Mouse (Mus musculus): ENCODE results near the gene Vav3. TPM values are rescaled to one million over a fixed set of nuclear protein-coding genes. Genes with fewer than 3 reads are reported as not detected.

Vav3 gene
- total and polyA plus RNA-seq, 3 experiments, result 0.08 TPM; not detected in 2

- no peak for TF ChIP-seq NELFE (IDR thresholded peaks at IDR 0.05; ENCODE audit: low read depth, low read length)
- TF ChIP-seq IRF4 (IDR thresholded peaks at IDR 0.05; ENCODE audit: low read depth, low read length), result no peak
- no peak for TF ChIP-seq ELF1 (IDR thresholded peaks at IDR 0.05; ENCODE audit: low read depth, low read length)
- no peak for TF ChIP-seq KAT2A (IDR thresholded peaks at IDR 0.05; ENCODE audit: insufficient replicate concordance, low read length)
- no peak for TF ChIP-seq EP300 (IDR thresholded peaks at IDR 0.05; ENCODE audit: low read length)
- TF ChIP-seq UBTF (IDR thresholded peaks at IDR 0.05; ENCODE audit: low read depth, low read length), result no peak
- TF ChIP-seq MAFK (IDR thresholded peaks at IDR 0.05; ENCODE audit: insufficient replicate concordance, low read length), result no peak
- no peak for TF ChIP-seq SMC3 (IDR thresholded peaks at IDR 0.05; ENCODE audit: low read depth, low read length)
- no peak for TF ChIP-seq TCF12 (IDR thresholded peaks at IDR 0.05; ENCODE audit: low read depth, low read length)
- no peak for TF ChIP-seq JUND (conservative IDR thresholded peaks at IDR 0.05; ENCODE audit: low read depth, low read length)
- TF ChIP-seq ZNF384 (IDR thresholded peaks at IDR 0.05; ENCODE audit: low read depth, low read length), result no peak
- no peak for TF ChIP-seq HCFC1 (IDR thresholded peaks at IDR 0.05; ENCODE audit: low read depth, low read length)
- no peak for TF ChIP-seq TBP (conservative IDR thresholded peaks at IDR 0.05; ENCODE audit: low read depth, low read length)
- TF ChIP-seq CHD1 (IDR thresholded peaks at IDR 0.05; ENCODE audit: low read depth, low read length), result no peak
- no peak for TF ChIP-seq ZKSCAN1 (IDR thresholded peaks at IDR 0.05; ENCODE audit: borderline replicate concordance, low read depth, low read length)
- TF ChIP-seq CTCF (conservative IDR thresholded peaks at IDR 0.05 in 1 of 2, IDR thresholded peaks at IDR 0.05 in 1 of 2; ENCODE audit: low read depth in 2 of 2, low read length in 2 of 2), result no peak
- no peak for TF ChIP-seq GABPA (IDR thresholded peaks at IDR 0.05; ENCODE audit: insufficient replicate concordance, low read depth, low read length)
- TF ChIP-seq CHD2 (IDR thresholded peaks at IDR 0.05; ENCODE audit: low read length), result no peak
- H3K27ac ChIP-seq (ENCODE audit: insufficient read depth, low read depth), result no peak overlapping the region
- H3K79me2 ChIP-seq (replicated peaks; ENCODE audit: control insufficient read depth, extremely low read depth, insufficient read depth, poor library complexity, severe bottlenecking), result no peaks in the 10 kb centered on the region
- no peak overlapping the region for H3K9ac ChIP-seq (ENCODE audit: insufficient read depth, low read depth)
- H3K4me2 ChIP-seq (ENCODE audit: insufficient read depth, low read depth, poor library complexity, severe bottlenecking), result no peak overlapping the region
- no peaks in the 10 kb centered on the region for H3K27me3 ChIP-seq (replicated peaks)
- no peak for DNase-seq (ENCODE audit: extremely low read depth)
- no peak overlapping the region for H3K4me3 ChIP-seq (replicated peaks in 1 of 3; ENCODE audit: low read depth in 2 of 3, low read length in 2 of 3, poor library complexity in 1 of 3)
- in situ Hi-C loops (cut with MboI; ENCODE audit: low pct_ligation_motif_present, low pct_unique_long_range_greater_than_20kb, low sequenced_read_pairs), result no loop called here
- H3K36me3 ChIP-seq (replicated peaks in 1 of 2; ENCODE audit: control insufficient read depth in 1 of 2, insufficient read depth in 1 of 2, low read length in 1 of 2), result no peaks in the 10 kb centered on the region
- dilution Hi-C loops (cut with MboI; ENCODE audit: extremely low pct_ligation_motif_present, extremely low pct_unique_long_range_greater_than_20kb, low sequenced_read_pairs), result no loop called here
- no peaks in the 10 kb centered on the region for H3K4me1 ChIP-seq (ENCODE audit: control insufficient read depth in 1 of 2, insufficient read depth in 2 of 2)
- H3K9me3 ChIP-seq (replicated peaks; ENCODE audit: low read length), result no peaks in the 10 kb centered on the region
Measured at GRCm38 (mm10) chr3:109511849-109512248, 171.4 kb downstream of the Vav3 start.

DNA sequence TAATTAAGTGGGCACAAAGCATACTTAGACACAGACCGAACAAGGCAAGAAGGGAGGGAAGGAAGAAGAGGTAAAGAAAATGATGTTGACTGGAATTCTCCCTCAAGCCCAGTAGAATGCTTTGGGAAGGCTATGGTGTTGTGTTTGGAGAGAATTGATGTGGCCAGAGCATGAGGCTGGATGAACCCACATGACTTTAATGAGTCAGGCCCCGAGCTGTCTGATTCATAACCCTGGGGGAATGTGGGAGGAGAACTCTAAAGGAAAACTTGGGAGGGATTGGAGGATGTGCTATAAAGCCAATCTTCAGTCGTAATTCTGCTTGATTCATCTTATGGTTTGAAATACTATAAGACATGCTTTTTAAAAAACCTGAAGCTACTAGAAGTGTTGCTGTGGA lies 175.0 kb downstream of the Vav3 start:
- no peak overlapping the region for H3K9ac ChIP-seq (ENCODE audit: insufficient read depth, low read depth)
- H3K4me1 ChIP-seq (ENCODE audit: control insufficient read depth in 1 of 2, insufficient read depth in 2 of 2), result no peaks in the 10 kb centered on the region
- no peak for DNase-seq (ENCODE audit: extremely low read depth)
- in situ Hi-C loops (cut with MboI; ENCODE audit: low pct_ligation_motif_present, low pct_unique_long_range_greater_than_20kb, low sequenced_read_pairs) (no loop called here), dilution Hi-C loops (cut with MboI; ENCODE audit: extremely low pct_ligation_motif_present, extremely low pct_unique_long_range_greater_than_20kb, low sequenced_read_pairs) (no loop called here)
- TF ChIP-seq CHD1 (IDR thresholded peaks at IDR 0.05; ENCODE audit: low read depth, low read length) (no peak), USF2 (conservative IDR thresholded peaks at IDR 0.05; ENCODE audit: low read depth, low read length) (no peak), MYC (IDR thresholded peaks at IDR 0.05; ENCODE audit: low read depth, low read length) (no peak), E2F4 (IDR thresholded peaks at IDR 0.05; ENCODE audit: insufficient replicate concordance, low read depth, low read length) (no peak), NRF1 (IDR thresholded peaks at IDR 0.05; ENCODE audit: low read depth, low read length) (no peak), ZMIZ1 (IDR thresholded peaks at IDR 0.05; ENCODE audit: low read depth, low read length) (no peak), TCF12 (IDR thresholded peaks at IDR 0.05; ENCODE audit: low read depth, low read length) (no peak), ZKSCAN1 (IDR thresholded peaks at IDR 0.05; ENCODE audit: borderline replicate concordance, low read depth, low read length) (no peak), ZNF384 (IDR thresholded peaks at IDR 0.05; ENCODE audit: low read depth, low read length) (no peak), ELF1 (IDR thresholded peaks at IDR 0.05; ENCODE audit: low read depth, low read length) (no peak), KAT2A (IDR thresholded peaks at IDR 0.05; ENCODE audit: insufficient replicate concordance, low read length) (no peak), HCFC1 (IDR thresholded peaks at IDR 0.05; ENCODE audit: low read depth, low read length) (no peak), SIN3A (IDR thresholded peaks at IDR 0.05; ENCODE audit: low read length) (no peak), UBTF (IDR thresholded peaks at IDR 0.05; ENCODE audit: low read depth, low read length) (no peak), MAX (IDR thresholded peaks at IDR 0.05; ENCODE audit: low read length) (no peak), POLR2AphosphoS2 (IDR thresholded peaks at IDR 0.05; ENCODE audit: low read depth, low read length) (no peak)
- no peaks in the 10 kb centered on the region for H3K36me3 ChIP-seq (replicated peaks in 1 of 2; ENCODE audit: control insufficient read depth in 1 of 2, insufficient read depth in 1 of 2, low read length in 1 of 2)
- no peak overlapping the region for H3K4me2 ChIP-seq (ENCODE audit: insufficient read depth, low read depth, poor library complexity, severe bottlenecking)
- H3K27me3 ChIP-seq (replicated peaks), result no peaks in the 10 kb centered on the region
- no peaks in the 10 kb centered on the region for H3K9me3 ChIP-seq (replicated peaks; ENCODE audit: low read length)
- no peaks in the 10 kb centered on the region for H3K79me2 ChIP-seq (replicated peaks; ENCODE audit: control insufficient read depth, extremely low read depth, insufficient read depth, poor library complexity, severe bottlenecking)
- H3K27ac ChIP-seq (ENCODE audit: insufficient read depth, low read depth), result no peak overlapping the region
- no peak overlapping the region for H3K4me3 ChIP-seq (replicated peaks in 1 of 3; ENCODE audit: low read depth in 2 of 3, low read length in 2 of 3, poor library complexity in 1 of 3)
